Mouse (Mus musculus) forebrain, embryonic 11.5 days (tissue): ENCODE measurements around the gene Sergef. TPM values are rescaled to one million over a fixed set of nuclear protein-coding genes. Genes with fewer than 3 reads are reported as not detected.

Experiments used
- ATAC-seq: fragments of 200-750 bp; cut with Nextera tagmentation; replicated peaks from 2 replicates; pipeline ENCODE4 v1.8.0; 2017; ENCODE audit warnings: moderate TSS enrichment; ENCODE audit not compliant: low FRiP score
- DNase-seq: peaks from one replicate; pipeline ENCODE4 v3.0.0-alpha.2; 2017; ENCODE audit warnings: low spot score
- H3K27ac ChIP-seq: fragments of 300-500 bp; sonication (generic); 2 replicates; pipeline ENCODE4 v1.5.1; 2014; ENCODE audit warnings: low read depth, low read length
- H3K27me3 ChIP-seq: fragments of 300-500 bp; sonication (generic); 2 replicates; pipeline ENCODE4 v1.6.1; 2014; ENCODE audit warnings: mild to moderate bottlenecking, low read length, mixed read lengths; ENCODE audit not compliant: control insufficient read depth, insufficient read depth
- H3K36me3 ChIP-seq: fragments of 300-500 bp; sonication (generic); 2 replicates; pipeline ENCODE4 v1.6.1; 2014; ENCODE audit warnings: mild to moderate bottlenecking, low read length, moderate library complexity, mixed read lengths; ENCODE audit not compliant: control insufficient read depth, insufficient read depth
- H3K4me1 ChIP-seq: fragments of 300-500 bp; sonication (generic); replicated peaks from 2 replicates; pipeline ENCODE4 v1.6.1; 2014; ENCODE audit warnings: low read length, mixed read lengths; ENCODE audit not compliant: control insufficient read depth, insufficient read depth
- H3K4me2 ChIP-seq: fragments of 300-500 bp; sonication (generic); 2 replicates; pipeline ENCODE4 v1.6.1; 2014; ENCODE audit warnings: low read depth, mild to moderate bottlenecking, low read length, moderate library complexity, mixed read lengths; ENCODE audit not compliant: severe bottlenecking
- H3K4me3 ChIP-seq: fragments of 300-500 bp; sonication (generic); 2 replicates; pipeline ENCODE4 v1.5.1; 2014; ENCODE audit warnings: low read depth, low read length
- H3K9ac ChIP-seq: fragments of 300-500 bp; sonication (generic); 2 replicates; pipeline ENCODE4 v1.6.1; 2014; ENCODE audit warnings: low read length
- H3K9me3 ChIP-seq: fragments of 300-500 bp; sonication (generic); 2 replicates; pipeline ENCODE4 v1.6.1; 2016; ENCODE audit warnings: low read length, mixed read lengths; ENCODE audit not compliant: control insufficient read depth
- WGBS: fragments of 180-500 bp; shearing (Covaris S2); extraction: QIAGEN DNeasy Blood & Tissue Kit; methylation state at CpG from one replicate; pipeline ENCODE4 v1.1.7; 2014; 5-methylcytosine and 5-hydroxymethylcytosine counted together
- polyA plus RNA-seq: library from polyadenylated mRNA; unstranded; fragments of >200 nt; fragmentation: Nextera tagmentation; extraction: Ambion mirVana; gene quantifications from 2 replicates; pipeline ENCODE4 v1.2.1, GENCODE M21; 2014

Sergef gene
- polyA plus RNA-seq, 1 experiment from 2014 or later = 18.7 TPM

DNA sequence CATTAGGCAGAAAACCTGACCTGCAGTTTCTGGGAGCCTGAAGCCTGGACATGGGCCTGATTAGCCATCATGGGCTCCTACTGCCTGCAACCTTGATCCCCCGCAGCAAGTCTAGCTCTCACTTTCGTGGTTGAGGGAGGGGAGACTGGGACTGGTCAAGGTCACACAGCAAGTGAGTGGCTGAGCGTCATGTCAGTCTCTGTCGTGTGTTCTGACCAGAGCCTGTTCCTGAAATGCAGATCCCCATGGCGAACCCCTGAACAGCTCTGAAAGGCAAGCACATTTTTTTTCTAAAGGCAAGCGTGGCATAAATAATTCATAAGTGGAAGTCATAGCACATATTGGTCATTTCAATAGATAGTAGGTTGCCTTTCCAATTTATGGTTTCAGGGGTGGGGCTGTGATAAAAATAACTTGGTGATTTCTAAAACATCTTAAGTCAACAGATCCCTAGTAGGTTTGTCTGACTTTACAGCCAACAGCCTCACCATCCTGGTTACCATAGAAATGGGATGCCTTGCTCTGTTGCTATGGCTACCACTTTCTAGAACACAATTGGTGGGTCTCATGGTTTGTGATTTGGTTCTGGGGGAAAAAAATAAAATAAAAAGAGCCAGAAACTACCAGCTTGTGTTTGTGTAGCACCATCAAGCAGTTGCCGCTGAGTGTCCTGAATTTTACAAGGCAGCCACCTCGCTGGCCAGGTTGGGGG lies 217.4 kb downstream of the Sergef start:
- Histone ChIP-seq H3K9ac (no peak overlapping the region), H3K4me3 (no peak overlapping the region), H3K4me1 (0 out of 2 replicates have a peak, but pooled peaks cover 7% of the 10 kb centered on the region), H3K9me3 (no peaks in the 10 kb centered on the region), H3K36me3 (no peaks in the 10 kb centered on the region), H3K27ac (0 out of 2 replicates have a peak overlapping the region, but pooled peaks have one; percentile 6), H3K27me3 (no peaks in the 10 kb centered on the region), H3K4me2 (peak overlapping the region; percentile 8; the same call in 1 of the 2 replicates)
- DNase-seq = no peak
- peak; percentile 54; the same call in 1 of the 2 replicates for ATAC-seq
- 65% methylated on average over 8 of the region's 8 CpGs for WGBS

DNA sequence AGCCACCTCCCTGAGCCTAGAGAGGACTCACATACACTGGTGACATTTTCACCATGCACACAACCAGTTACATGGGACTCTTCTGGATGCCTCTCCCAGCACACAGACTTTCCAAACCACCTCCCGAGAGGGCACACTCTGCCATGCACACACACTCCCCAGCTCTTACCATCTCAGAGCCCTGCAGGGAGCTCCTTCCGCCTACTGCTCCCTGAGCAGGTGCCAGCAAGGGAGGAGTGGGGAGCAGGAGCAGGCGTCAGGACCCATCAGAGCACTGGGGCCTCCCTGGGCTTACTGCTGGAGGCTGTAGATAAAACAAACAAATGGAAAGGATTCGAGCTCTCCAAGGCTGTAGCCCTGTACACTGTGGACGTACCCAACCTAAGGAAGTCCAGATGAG lies 218.1 kb downstream of the Sergef start:
- no peaks in the 10 kb centered on the region for H3K27me3 ChIP-seq
- no peaks in the 10 kb centered on the region for H3K36me3 ChIP-seq
- no peak for DNase-seq
- no peaks in the 10 kb centered on the region for H3K9me3 ChIP-seq
- H3K4me1 ChIP-seq = 0 out of 2 replicates have a peak, but pooled peaks cover 7% of the 10 kb centered on the region
- H3K4me2 ChIP-seq = no peak overlapping the region
- no peak overlapping the region for H3K27ac ChIP-seq
- H3K9ac ChIP-seq = no peak overlapping the region
- WGBS = 63% methylated on average over 5 of the region's 5 CpGs
- no peak for ATAC-seq
- no peak overlapping the region for H3K4me3 ChIP-seq

DNA sequence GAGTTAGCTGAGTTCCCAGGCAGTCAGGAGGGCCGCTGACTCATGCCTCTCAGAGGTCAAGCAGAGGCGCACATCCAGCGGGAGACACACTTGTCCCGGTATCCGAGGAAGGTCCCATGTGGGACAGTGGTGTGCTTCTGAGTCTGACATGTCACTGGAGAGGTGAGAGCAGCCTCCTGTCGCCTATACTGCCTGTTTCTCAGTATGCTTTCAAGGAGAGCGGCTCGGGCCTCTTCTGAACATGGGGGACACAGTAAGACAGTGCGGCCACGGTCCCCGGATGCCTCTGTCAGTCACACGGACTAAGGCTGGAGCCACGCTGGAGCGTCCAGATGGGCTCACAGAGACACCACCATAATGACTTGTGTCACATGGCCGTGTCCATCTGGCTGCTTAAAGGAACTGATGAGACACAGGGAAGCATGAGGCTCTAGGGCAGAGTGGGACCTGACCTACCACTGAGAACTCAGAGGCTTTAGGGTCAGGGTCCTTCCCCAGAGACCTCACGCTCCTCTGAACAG lies 221.4 kb downstream of the Sergef start:
- no peak for DNase-seq
- H3K4me1 ChIP-seq = 0 out of 2 replicates have a peak, but pooled peaks cover 7% of the 10 kb centered on the region
- 83% methylated on average over 16 of the region's 16 CpGs for WGBS
- H3K36me3 ChIP-seq = no peaks in the 10 kb centered on the region
- no peak overlapping the region for H3K27ac ChIP-seq
- H3K4me2 ChIP-seq = no peak overlapping the region
- no peaks in the 10 kb centered on the region for H3K9me3 ChIP-seq
- no peak overlapping the region for H3K9ac ChIP-seq
- no peak for ATAC-seq
- H3K27me3 ChIP-seq = no peaks in the 10 kb centered on the region
- H3K4me3 ChIP-seq = no peak overlapping the region

DNA sequence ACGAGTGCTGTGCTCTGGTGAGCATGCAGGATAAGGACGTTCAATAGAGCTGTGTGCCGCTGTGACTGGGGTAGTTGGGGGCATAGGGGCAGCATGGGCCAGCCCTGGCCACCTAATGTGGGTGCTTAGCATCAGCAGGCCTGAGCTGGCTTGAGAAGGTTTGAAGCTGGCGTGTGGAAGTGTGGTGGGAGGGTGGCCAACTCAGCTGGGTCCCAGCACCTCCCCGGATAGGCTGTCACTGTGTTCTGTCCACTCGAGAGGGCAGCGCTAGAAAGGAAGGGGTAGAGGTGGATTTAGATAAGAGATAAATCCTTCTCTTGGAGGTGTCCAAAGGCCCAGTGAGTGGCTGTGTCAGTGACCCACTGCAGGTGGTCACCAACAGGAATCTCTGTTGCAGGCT lies 222.1 kb downstream of the Sergef start:
- no peak for DNase-seq
- Histone ChIP-seq H3K4me2 (no peak overlapping the region), H3K9me3 (no peaks in the 10 kb centered on the region), H3K27me3 (no peaks in the 10 kb centered on the region), H3K4me1 (0 out of 2 replicates have a peak, but pooled peaks cover 4% of the 10 kb centered on the region), H3K4me3 (no peak overlapping the region), H3K36me3 (no peaks in the 10 kb centered on the region), H3K9ac (no peak overlapping the region), H3K27ac (no peak overlapping the region)
- WGBS = 73% methylated on average over 7 of the region's 7 CpGs
- ATAC-seq = no peak

DNA sequence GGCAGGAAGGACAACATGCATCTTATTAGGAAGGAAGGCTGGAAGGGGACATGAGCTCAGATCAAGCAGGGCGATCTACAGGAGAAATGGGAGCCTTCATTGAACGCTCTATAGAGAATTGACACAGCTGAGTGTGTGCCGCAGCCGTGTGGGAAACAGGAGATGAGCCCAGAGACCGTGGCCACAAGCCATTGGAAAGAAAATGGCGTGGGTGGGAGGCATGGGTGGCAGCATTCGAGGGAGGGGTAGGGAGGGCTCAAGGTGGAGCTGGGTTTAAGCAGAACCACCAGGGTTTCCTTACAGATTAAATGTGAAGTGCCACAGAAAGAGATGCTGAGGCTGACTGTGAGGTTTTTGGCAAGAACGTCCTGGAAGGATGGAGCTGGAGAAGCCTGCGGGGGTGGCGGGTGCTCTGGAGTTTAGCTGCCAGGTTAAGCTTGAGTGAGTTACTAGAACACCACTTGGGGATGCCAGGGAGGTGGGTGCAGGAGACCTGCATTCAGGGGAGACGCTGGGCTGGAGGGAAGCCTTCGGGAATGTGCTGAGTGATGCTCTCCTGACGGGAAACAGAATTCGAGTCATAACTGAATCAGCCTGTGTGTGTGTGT lies 223.7 kb downstream of the Sergef start:
- no peak overlapping the region for H3K9ac ChIP-seq
- WGBS = 80% methylated on average over 14 of the region's 14 CpGs
- ATAC-seq = no peak
- no peak overlapping the region for H3K27ac ChIP-seq
- no peaks in the 10 kb centered on the region for H3K36me3 ChIP-seq
- no peaks in the 10 kb centered on the region for H3K4me1 ChIP-seq
- H3K27me3 ChIP-seq = no peaks in the 10 kb centered on the region
- H3K4me3 ChIP-seq = no peak overlapping the region
- H3K9me3 ChIP-seq = no peaks in the 10 kb centered on the region
- DNase-seq = no peak
- H3K4me2 ChIP-seq = no peak overlapping the region

DNA sequence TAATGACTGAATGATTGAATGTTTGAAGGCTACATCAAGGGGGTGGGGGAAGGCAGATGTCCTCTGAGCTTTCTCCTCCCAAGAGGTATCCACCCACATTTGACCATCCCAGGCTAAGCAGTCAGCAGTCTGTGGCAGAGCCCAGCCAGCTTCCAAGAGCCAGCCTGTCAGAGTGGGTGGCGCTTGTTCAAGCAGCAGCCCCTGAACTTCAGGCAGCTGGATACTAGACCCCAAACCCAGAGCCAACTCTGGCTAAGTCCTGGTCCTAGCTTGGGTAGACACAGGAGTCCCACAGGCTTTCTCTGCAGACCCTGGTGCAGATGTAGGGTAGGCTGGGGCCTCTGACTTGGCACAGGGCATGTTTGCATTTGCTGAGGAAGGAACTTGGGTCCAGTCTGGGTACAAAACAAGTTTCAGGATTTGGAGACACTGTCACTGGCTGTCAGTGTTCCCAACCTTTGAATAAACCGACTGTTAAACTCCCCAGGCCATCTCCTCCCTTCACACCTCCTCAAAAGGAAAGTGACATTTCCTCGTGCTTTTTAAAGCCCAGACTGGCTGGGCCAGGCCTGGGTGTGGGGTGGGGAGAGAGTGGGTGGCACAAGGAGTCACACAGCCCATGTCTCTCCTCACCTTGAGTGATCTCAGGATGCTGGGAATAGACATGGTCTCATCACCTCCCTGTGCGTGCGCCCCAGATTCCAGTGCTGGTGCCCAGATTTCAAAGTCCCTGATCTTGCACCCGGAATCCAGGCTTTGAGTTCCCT lies 225.5 kb downstream of the Sergef start:
- Histone ChIP-seq H3K9ac (no peak overlapping the region), H3K4me3 (no peak overlapping the region), H3K27me3 (no peaks in the 10 kb centered on the region), H3K9me3 (no peaks in the 10 kb centered on the region), H3K27ac (no peak overlapping the region), H3K4me1 (no peaks in the 10 kb centered on the region), H3K36me3 (no peaks in the 10 kb centered on the region), H3K4me2 (no peak overlapping the region)
- 78% methylated on average over 6 of the region's 6 CpGs for WGBS
- ATAC-seq (no peak), DNase-seq (no peak)

DNA sequence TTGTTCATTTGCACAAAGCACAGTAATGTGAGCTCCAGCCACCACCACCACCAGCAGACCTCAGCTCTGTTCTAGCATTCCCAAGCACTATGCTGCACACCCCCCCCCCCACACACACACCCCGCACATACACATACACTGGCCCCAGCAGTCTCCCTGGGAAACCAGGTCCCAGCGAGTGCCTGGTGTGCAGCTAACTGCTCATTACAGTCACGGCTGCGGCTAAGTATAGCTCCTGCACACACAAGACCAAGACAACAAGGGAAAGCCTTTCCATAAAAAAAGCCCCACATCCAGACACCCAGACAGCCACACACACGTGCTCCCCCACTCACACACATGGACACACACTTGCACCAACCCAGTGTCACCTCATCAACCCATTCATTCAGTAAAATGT lies 226.8 kb downstream of the Sergef start:
- Histone ChIP-seq H3K4me3 (no peak overlapping the region), H3K4me1 (no peaks in the 10 kb centered on the region), H3K36me3 (no peaks in the 10 kb centered on the region), H3K27ac (no peak overlapping the region), H3K4me2 (no peak overlapping the region), H3K9ac (no peak overlapping the region), H3K9me3 (no peaks in the 10 kb centered on the region), H3K27me3 (no peaks in the 10 kb centered on the region)
- ATAC-seq (no peak), DNase-seq (no peak)
- WGBS = 82% methylated on average over 5 of the region's 5 CpGs

DNA sequence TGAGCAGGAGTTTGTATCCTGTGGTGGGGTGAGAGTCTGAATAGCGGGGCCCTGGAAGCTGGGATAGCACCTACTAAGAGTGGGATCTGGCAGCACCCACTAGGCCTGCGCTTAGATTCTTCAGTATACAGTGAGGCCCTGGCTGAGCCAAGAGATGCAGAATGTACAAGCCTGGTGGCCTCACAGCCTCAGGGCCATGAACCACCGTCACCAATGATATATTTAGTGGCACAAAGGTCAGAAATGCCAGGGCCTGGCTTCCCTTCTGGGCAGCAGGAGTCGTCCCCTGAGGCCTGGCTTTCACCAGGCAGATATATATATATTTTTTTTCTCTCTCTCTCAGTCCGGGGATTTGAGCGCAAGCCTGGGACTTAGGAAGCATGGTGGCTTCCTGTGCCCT lies 228.9 kb downstream of the Sergef start:
- DNase-seq (no peak), ATAC-seq (no peak)
- H3K9ac ChIP-seq = no peak overlapping the region
- 85% methylated on average over 6 of the region's 6 CpGs for WGBS
- no peak overlapping the region for H3K4me3 ChIP-seq
- H3K27ac ChIP-seq = no peak overlapping the region
- H3K36me3 ChIP-seq = no peaks in the 10 kb centered on the region
- no peaks in the 10 kb centered on the region for H3K9me3 ChIP-seq
- H3K4me1 ChIP-seq = no peaks in the 10 kb centered on the region
- no peaks in the 10 kb centered on the region for H3K27me3 ChIP-seq
- H3K4me2 ChIP-seq = no peak overlapping the region
